Mouse (Mus musculus): ENCODE results near the gene Cdca4. TPM values are rescaled to one million over a fixed set of nuclear protein-coding genes. Genes with fewer than 3 reads are reported as not detected.
A peak's percentile ranks its signal among the peaks of the same experiment; 100 is the strongest.

The Cdca4 gene
- polyA plus RNA-seq, 1 experiment from 2014 or later: 56.6 TPM

DNA sequence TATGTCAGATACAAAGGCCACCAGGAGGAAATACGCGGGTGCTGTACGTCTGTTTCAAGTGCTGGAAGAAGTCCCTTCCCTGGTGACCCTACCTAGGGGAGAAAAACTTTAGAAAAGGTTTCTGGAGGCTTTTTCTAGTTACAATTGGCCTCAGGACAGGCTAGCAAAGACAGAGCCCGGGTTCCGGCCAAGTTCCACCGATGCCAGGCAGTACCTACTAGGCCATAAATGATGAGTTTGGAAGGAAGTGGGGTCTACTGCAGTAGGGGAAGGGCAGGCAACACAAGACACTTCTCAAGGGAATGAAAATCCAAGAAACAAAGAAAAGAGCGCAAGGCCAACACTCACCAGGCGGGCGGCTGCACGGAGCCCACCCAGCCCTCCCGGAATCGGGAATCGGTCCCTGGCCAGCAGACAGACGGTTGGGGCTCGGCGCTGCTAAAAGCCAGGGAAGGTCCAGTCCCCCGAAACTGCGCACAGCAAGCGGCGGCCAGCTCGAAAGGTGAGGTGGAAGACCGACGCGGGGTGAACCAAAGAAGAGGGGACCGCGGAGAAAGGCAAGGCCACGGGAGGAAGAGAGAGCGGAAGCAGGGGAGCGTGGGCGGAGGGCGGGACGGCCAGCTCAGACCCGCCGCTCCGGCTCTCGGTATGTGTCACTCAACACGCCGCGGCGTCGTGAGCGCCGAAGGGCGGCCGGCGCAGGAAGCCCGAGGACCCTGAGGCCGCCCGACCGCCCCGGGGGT lies 551 bp downstream of the Cdca4 start:
- H3K4me2 ChIP-seq (ENCODE audit: low read length): peak overlapping the region; percentile 81
- whole genome bisulfite sequencing: under 1% methylated on average over 21 of the region's 51 CpGs

DNA sequence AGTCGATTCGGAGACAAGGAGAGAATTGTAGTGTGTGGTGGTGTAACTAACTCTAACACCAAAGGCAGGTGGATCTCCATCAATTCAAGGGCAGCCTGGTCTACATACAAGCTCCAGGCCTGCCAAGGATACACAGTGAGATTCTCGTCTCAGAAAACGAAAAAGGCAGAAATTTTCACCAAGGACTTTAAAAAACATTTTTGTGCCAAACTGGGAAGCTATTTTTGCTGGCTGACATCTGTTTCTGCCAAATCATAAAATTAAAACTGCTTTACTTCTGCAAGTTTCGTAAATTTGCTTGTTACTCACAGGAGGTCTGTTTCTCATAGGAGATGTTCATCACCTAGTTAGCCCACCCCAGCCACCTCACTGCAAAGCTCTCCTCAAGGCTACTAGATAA lies 3.3 kb downstream of the Cdca4 start:
- no peak for TF ChIP-seq CTCF (IDR thresholded peaks at IDR 0.05; ENCODE audit: low read depth)
- Histone ChIP-seq H3K4me3 (replicated peaks; ENCODE audit: low read depth, low read length) (no peak overlapping the region), H3K27ac (no peak overlapping the region), H3K4me1 (replicated peaks; ENCODE audit: insufficient read depth, low read length) (peaks cover 22% of the 10 kb centered on the region), H3K36me3 (ENCODE audit: insufficient read depth, low read length) (peaks cover 12% of the 10 kb centered on the region), H3K9ac (ENCODE audit: low read depth, low read length) (no peak overlapping the region), H3K9me3 (replicated peaks; ENCODE audit: low read length) (no peaks in the 10 kb centered on the region), H3K27me3 (ENCODE audit: insufficient read depth, low read length) (no peaks in the 10 kb centered on the region), H3K4me2 (ENCODE audit: low read length) (no peak overlapping the region)
- DNase-seq (ENCODE audit: low spot score): no peak
- WGBS: 77% methylated on average over 5 of the region's 5 CpGs
- no peak for ATAC-seq (replicated peaks; ENCODE audit: low FRiP score, low read depth)

More for the DNA sequence above, 551 bp downstream of the Cdca4 start:
- TF ChIP-seq CTCF (IDR thresholded peaks at IDR 0.05; ENCODE audit: low read depth): no peak
- Histone ChIP-seq H3K36me3 (ENCODE audit: insufficient read depth, low read length) (0 out of 2 replicates have a peak, but pooled peaks cover 4% of the 10 kb centered on the region), H3K4me1 (replicated peaks; ENCODE audit: insufficient read depth, low read length) (peaks cover 22% of the 10 kb centered on the region), H3K9me3 (replicated peaks; ENCODE audit: low read length) (no peaks in the 10 kb centered on the region), H3K27me3 (ENCODE audit: insufficient read depth, low read length) (no peaks in the 10 kb centered on the region), H3K9ac (ENCODE audit: low read depth, low read length) (peak overlapping the region; percentile 94), H3K27ac (peak overlapping the region; percentile 92), H3K4me3 (replicated peaks; ENCODE audit: low read depth, low read length) (peak overlapping the region; percentile 87)
- ATAC-seq (replicated peaks; ENCODE audit: low FRiP score, low read depth) (peak; percentile 85), DNase-seq (ENCODE audit: low spot score) (peak; percentile 87)

DNA sequence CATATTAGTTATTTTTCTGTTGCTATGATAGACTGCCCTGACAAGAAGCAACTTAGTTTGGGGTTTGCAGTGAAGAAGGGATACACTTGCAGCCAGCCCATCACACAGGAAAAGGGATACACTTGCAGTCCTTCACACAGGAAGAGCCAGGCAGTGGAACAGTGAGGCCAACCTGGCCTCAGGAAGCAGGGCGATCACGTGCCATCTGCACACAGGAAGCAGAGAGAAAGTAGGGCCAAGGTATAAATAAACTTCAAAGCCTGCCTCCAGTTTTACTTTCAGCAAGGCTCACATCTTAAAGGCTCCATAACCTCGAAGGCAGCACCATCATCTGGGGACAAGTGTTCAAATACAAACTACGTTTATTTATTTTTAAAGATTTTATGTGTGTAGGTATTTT lies 6.0 kb downstream of the Cdca4 start:
- WGBS: 69% methylated on average over 4 of the region's 4 CpGs
- no peak for TF ChIP-seq CTCF (IDR thresholded peaks at IDR 0.05; ENCODE audit: low read depth)
- H3K4me2 ChIP-seq (ENCODE audit: low read length): no peak overlapping the region
- H3K27me3 ChIP-seq (ENCODE audit: insufficient read depth, low read length): no peaks in the 10 kb centered on the region
- no peak overlapping the region for H3K9ac ChIP-seq (ENCODE audit: low read depth, low read length)
- peaks cover 15% of the 10 kb centered on the region for H3K4me1 ChIP-seq (replicated peaks; ENCODE audit: insufficient read depth, low read length)
- no peak for DNase-seq (ENCODE audit: low spot score)
- no peak overlapping the region; the same call in 1 of the 2 replicates for H3K27ac ChIP-seq
- no peak overlapping the region for H3K4me3 ChIP-seq (replicated peaks; ENCODE audit: low read depth, low read length)
- no peak for ATAC-seq (replicated peaks; ENCODE audit: low FRiP score, low read depth)
- peaks cover 37% of the 10 kb centered on the region for H3K36me3 ChIP-seq (ENCODE audit: insufficient read depth, low read length)
- H3K9me3 ChIP-seq (replicated peaks; ENCODE audit: low read length): no peaks in the 10 kb centered on the region

DNA sequence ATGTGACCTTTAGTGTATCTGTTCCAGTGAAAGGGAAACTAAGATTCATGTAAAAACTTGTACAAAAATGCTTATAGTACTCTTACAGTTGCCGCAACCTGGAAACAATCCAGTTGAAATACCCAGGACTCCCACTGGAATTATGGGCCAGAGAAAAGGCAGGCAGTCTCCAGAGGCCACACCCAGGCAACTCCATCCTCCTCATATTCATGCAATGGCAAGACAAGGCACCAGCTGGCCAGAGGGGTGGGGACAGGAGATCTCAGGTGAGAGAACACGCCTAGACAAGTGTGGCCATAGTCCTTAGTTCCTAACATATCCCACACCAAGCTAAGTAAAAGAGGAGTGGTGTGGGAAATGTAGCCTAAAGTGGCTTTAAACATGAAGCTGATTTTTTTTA lies 6.5 kb downstream of the Cdca4 start:
- DNase-seq (ENCODE audit: low spot score) (no peak), ATAC-seq (replicated peaks; ENCODE audit: low FRiP score, low read depth) (no peak)
- WGBS: 69% methylated on average over 2 of the region's 2 CpGs
- H3K4me3 ChIP-seq (replicated peaks; ENCODE audit: low read depth, low read length): no peak overlapping the region
- H3K4me2 ChIP-seq (ENCODE audit: low read length): no peak overlapping the region
- H3K9ac ChIP-seq (ENCODE audit: low read depth, low read length): no peak overlapping the region
- H3K27ac ChIP-seq: no peak overlapping the region
- no peak for TF ChIP-seq CTCF (IDR thresholded peaks at IDR 0.05; ENCODE audit: low read depth)
- peaks cover 10% of the 10 kb centered on the region for H3K4me1 ChIP-seq (replicated peaks; ENCODE audit: insufficient read depth, low read length)
- H3K27me3 ChIP-seq (ENCODE audit: insufficient read depth, low read length): no peaks in the 10 kb centered on the region
- H3K36me3 ChIP-seq (ENCODE audit: insufficient read depth, low read length): peaks cover 42% of the 10 kb centered on the region
- H3K9me3 ChIP-seq (replicated peaks; ENCODE audit: low read length): no peaks in the 10 kb centered on the region

DNA sequence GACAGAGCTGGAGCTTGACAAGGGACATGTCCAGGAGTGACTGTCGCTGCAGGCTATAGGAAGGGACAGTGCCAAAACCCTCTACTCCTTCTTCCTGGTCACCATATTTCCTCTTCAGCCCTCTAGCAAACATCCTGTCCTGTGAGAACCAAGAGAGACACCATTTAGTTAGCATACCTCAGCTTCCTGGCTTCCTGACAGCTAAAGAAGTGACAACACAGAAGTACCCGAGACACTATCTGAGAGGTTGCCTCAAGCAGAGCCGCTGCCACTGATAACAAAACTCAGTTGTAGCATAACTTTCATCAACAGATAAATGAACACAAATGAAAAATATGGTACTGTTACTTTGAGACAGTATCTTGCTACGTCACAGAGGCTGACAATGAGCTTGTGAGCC lies 7.2 kb downstream of the Cdca4 start:
- WGBS: 84% methylated on average over 4 of the region's 4 CpGs
- H3K27ac ChIP-seq: no peak overlapping the region

DNA sequence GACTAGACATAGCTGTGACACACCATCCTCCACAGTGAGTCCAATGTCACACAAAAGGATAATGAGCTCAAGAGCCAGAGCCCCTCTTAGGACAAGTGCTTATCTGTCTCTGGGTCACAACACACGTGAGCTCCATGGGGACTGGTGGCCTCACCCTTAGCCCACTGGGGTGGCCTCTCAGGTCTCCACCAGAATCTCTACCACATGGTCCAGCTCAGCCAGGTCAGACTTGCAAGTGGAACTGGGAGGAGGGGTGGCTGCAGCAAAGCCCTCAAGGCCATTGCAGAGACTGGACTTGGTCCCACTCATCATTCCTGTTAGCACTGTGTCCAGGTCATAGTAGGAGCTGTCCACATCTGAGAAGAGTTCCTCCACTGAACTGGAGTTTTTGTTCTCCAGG lies 8.0 kb downstream of the Cdca4 start:
- ATAC-seq (replicated peaks; ENCODE audit: low FRiP score, low read depth) (no peak), DNase-seq (ENCODE audit: low spot score) (no peak)
- Histone ChIP-seq H3K4me2 (ENCODE audit: low read length) (no peak overlapping the region), H3K27ac (no peak overlapping the region), H3K4me3 (replicated peaks; ENCODE audit: low read depth, low read length) (no peak overlapping the region), H3K9me3 (replicated peaks; ENCODE audit: low read length) (no peaks in the 10 kb centered on the region), H3K36me3 (ENCODE audit: insufficient read depth, low read length) (peaks cover 38% of the 10 kb centered on the region), H3K27me3 (ENCODE audit: insufficient read depth, low read length) (no peaks in the 10 kb centered on the region), H3K4me1 (replicated peaks; ENCODE audit: insufficient read depth, low read length) (no peaks in the 10 kb centered on the region), H3K9ac (ENCODE audit: low read depth, low read length) (no peak overlapping the region)
- no peak for TF ChIP-seq CTCF (IDR thresholded peaks at IDR 0.05; ENCODE audit: low read depth)
- 61% methylated on average over 1 of the region's 1 CpGs for WGBS

More for the DNA sequence above, 7.2 kb downstream of the Cdca4 start:
- DNase-seq (ENCODE audit: low spot score): no peak
- Histone ChIP-seq H3K4me2 (ENCODE audit: low read length) (no peak overlapping the region), H3K27me3 (ENCODE audit: insufficient read depth, low read length) (no peaks in the 10 kb centered on the region), H3K9me3 (replicated peaks; ENCODE audit: low read length) (no peaks in the 10 kb centered on the region), H3K4me3 (replicated peaks; ENCODE audit: low read depth, low read length) (no peak overlapping the region), H3K4me1 (replicated peaks; ENCODE audit: insufficient read depth, low read length) (0 out of 2 replicates have a peak, but pooled peaks cover 4% of the 10 kb centered on the region), H3K9ac (ENCODE audit: low read depth, low read length) (no peak overlapping the region), H3K36me3 (ENCODE audit: insufficient read depth, low read length) (peaks cover 38% of the 10 kb centered on the region)
- no peak for ATAC-seq (replicated peaks; ENCODE audit: low FRiP score, low read depth)
- TF ChIP-seq CTCF (IDR thresholded peaks at IDR 0.05; ENCODE audit: low read depth): no peak
